ENCODE assay signal across 9 mouse cellular contexts in the genomic region with DNA sequence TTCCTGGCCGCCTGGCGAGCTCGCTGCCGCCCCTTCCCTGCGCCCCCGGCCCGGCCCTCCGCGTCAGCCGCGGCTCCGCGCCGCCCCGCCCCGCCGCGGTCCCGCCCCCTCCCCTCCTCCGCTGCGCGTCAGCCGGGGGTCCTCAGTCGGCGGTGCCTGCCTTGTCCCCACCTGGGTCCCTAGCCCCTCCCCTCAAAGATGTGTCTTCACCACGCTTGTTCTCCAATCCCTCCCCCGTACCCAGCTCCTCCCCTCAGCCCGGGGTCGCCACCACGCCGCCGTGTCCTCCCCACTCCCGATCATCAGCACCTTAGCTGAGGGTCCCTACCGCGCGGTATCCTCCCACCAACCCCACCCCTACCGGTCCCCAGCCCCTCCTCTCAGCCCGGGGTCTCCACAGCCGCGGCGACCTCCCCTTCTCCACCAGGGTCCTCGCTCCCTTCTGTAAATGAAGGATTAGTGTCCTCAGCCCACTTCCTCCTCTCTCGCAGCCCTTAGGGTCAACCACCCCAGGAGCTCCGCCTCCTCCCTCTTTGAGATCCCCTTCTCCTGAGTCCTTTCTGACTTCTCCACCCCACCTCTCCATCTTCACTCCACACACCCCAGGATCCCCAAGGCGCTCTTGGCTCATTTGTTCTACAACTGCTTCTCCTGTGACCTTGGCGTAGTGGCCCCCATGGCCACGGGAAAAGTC. TPM values are rescaled to one million over a fixed set of nuclear protein-coding genes. Genes with fewer than 3 reads are reported as not detected.
A peak's percentile ranks its signal among the peaks of the same experiment; 100 is the strongest.
DNase-seq lines count a peak whose midpoint lies in the region; ATAC-seq lines count a peak whose summit lies in the region.
"Not testable (repeated sequence)": the region's sequence is repeated elsewhere in the genome, so short reads cannot be mapped to it uniquely, and the experiment has no call there.
"Had no signal": no experiment of that assay in that cellular context is flagged by ENCODE, and none has a peak within 500 bp of the region (broad histone marks: within the 10 kb centered on the region; RNA-seq: fewer than 3 reads in every experiment).

No protein-coding gene starts in this region.

- H3K9me3 ChIP-seq in embryonic facial prominence, embryonic 12.5 days; forebrain, embryonic 16.5 days (ENCODE audit: control insufficient read depth, low read length); intestine, embryonic 16.5 days (ENCODE audit: control insufficient read depth, low read length); liver, embryonic 11.5 days (ENCODE audit: control insufficient read depth, low read length); neural tube, embryonic 11.5 days (ENCODE audit: control insufficient read depth, low read length): not testable (repeated sequence)

- H3K4me3 ChIP-seq in embryonic facial prominence, embryonic 12.5 days; forebrain, embryonic 16.5 days (replicated peaks; ENCODE audit: low read length); intestine, embryonic 16.5 days (ENCODE audit: low read length); liver, embryonic 11.5 days (ENCODE audit: low read depth, low read length); neural tube, embryonic 11.5 days (ENCODE audit: low read depth, low read length): not testable (repeated sequence)

- peak; percentile 89 for ATAC-seq in embryonic facial prominence, embryonic 12.5 days (ENCODE audit: insufficient number of reproducible peaks, insufficient read depth, low FRiP score, low TSS enrichment)
- ATAC-seq in forebrain, embryonic 16.5 days = peak; percentile 93
- peak; percentile 68 to 71 for ATAC-seq in hematopoietic stem cell, adult 5-6 weeks (replicated peaks in 1 of 2; ENCODE audit: insufficient read depth in 1 of 2, low FRiP score in 2 of 2, low TSS enrichment in 1 of 2, low read depth in 1 of 2, poor library complexity in 2 of 2, severe bottlenecking in 2 of 2)
- peak; percentile 78 for ATAC-seq in intestine, embryonic 16.5 days
- ATAC-seq in liver, embryonic 11.5 days (replicated peaks; ENCODE audit: low FRiP score) = peak; percentile 73
- ATAC-seq in megakaryocyte, adult 5-6 weeks (ENCODE audit: poor library complexity, severe bottlenecking) = peak; percentile 58
- peak; percentile 90 for ATAC-seq in neural tube, embryonic 11.5 days (ENCODE audit: insufficient read depth, low FRiP score, low TSS enrichment)

- not testable (repeated sequence) for H3K27me3 ChIP-seq in embryonic facial prominence, embryonic 12.5 days; forebrain, embryonic 16.5 days (replicated peaks; ENCODE audit: control insufficient read depth, insufficient read depth, low read length); intestine, embryonic 16.5 days (replicated peaks; ENCODE audit: control insufficient read depth, insufficient read depth, low read length); liver, embryonic 11.5 days (replicated peaks; ENCODE audit: control insufficient read depth, insufficient read depth, low read length); neural tube, embryonic 11.5 days (ENCODE audit: control insufficient read depth, insufficient read depth, low read length)

- H3K27ac ChIP-seq in embryonic facial prominence, embryonic 12.5 days; forebrain, embryonic 16.5 days (ENCODE audit: low read length); intestine, embryonic 16.5 days (ENCODE audit: low read length); liver, embryonic 11.5 days (ENCODE audit: low read depth, low read length); neural tube, embryonic 11.5 days (ENCODE audit: low read depth, low read length): not testable (repeated sequence)

- no CpG with 5 or more reads among the region's 47 CpGs for WGBS in embryonic facial prominence, embryonic 12.5 days
- WGBS in forebrain, embryonic 16.5 days = no CpG with 5 or more reads among the region's 47 CpGs
- WGBS in intestine, embryonic 16.5 days = no CpG with 5 or more reads among the region's 47 CpGs
- WGBS in liver, embryonic 11.5 days = no CpG with 5 or more reads among the region's 47 CpGs
- no CpG with 5 or more reads among the region's 47 CpGs for WGBS in neural tube, embryonic 11.5 days

- not testable (repeated sequence) for H3K4me2 ChIP-seq in embryonic facial prominence, embryonic 12.5 days (replicated peaks); forebrain, embryonic 16.5 days (ENCODE audit: low read length); intestine, embryonic 16.5 days (ENCODE audit: low read depth, low read length); liver, embryonic 11.5 days; neural tube, embryonic 11.5 days (ENCODE audit: low read depth)

- not testable (repeated sequence) for H3K9ac ChIP-seq in embryonic facial prominence, embryonic 12.5 days; forebrain, embryonic 16.5 days (replicated peaks; ENCODE audit: low read depth, low read length); intestine, embryonic 16.5 days (ENCODE audit: low read depth, low read length); liver, embryonic 11.5 days (ENCODE audit: low read depth, low read length); neural tube, embryonic 11.5 days (ENCODE audit: low read length)

- H3K36me3 ChIP-seq in embryonic facial prominence, embryonic 12.5 days; forebrain, embryonic 16.5 days (ENCODE audit: control insufficient read depth, insufficient read depth); intestine, embryonic 16.5 days (ENCODE audit: control insufficient read depth, insufficient read depth, low read length); liver, embryonic 11.5 days (ENCODE audit: control insufficient read depth, insufficient read depth, low read length); neural tube, embryonic 11.5 days (ENCODE audit: control insufficient read depth, insufficient read depth, low read length): not testable (repeated sequence)

- not testable (repeated sequence) for H3K4me1 ChIP-seq in embryonic facial prominence, embryonic 12.5 days; forebrain, embryonic 16.5 days (replicated peaks; ENCODE audit: control insufficient read depth, insufficient read depth, low read length); intestine, embryonic 16.5 days (ENCODE audit: control insufficient read depth, insufficient read depth, low read length); liver, embryonic 11.5 days (replicated peaks; ENCODE audit: control insufficient read depth, insufficient read depth, low read length); neural tube, embryonic 11.5 days (ENCODE audit: control insufficient read depth, insufficient read depth, low read length)

- not testable (repeated sequence) for DNase-seq in liver, embryonic 11.5 days (ENCODE audit: low spot score); neural tube, embryonic 11.5 days (ENCODE audit: low spot score)

RNA-seq across cellular contexts. Expression of gene Gm3417, which starts 14.7 kb away (rescaled TPM):
- not detected in 2 replicates for polyA plus RNA-seq in embryonic facial prominence, embryonic 12.5 days (2016; fragmentation: Nextera tagmentation; extraction: Ambion mirVana)
- polyA plus RNA-seq in forebrain, embryonic 16.5 days (2015; fragmentation: Nextera tagmentation; extraction: Ambion mirVana) = 0.47 and 0.86 TPM in 2 replicates
- total RNA-seq in hematopoietic stem cell, adult 5-6 weeks (2017) = not detected in 2 replicates
- polyA plus RNA-seq in intestine, embryonic 16.5 days (2015; fragmentation: Nextera tagmentation; extraction: Ambion mirVana) = 1.2 and 1.7 TPM in 2 replicates
- polyA plus RNA-seq in liver, embryonic 11.5 days (2014; fragmentation: Nextera tagmentation; extraction: Ambion mirVana) = 1.3 and 2.6 TPM in 2 replicates
- total RNA-seq in megakaryocyte, adult 5-6 weeks (2015) = 0.80 TPM in 1 of 2 replicates, not detected in the other
- total RNA-seq in megakaryocyte, adult 5-6 weeks (2017) = not detected in 2 replicates
- polyA plus RNA-seq in neural tube, embryonic 11.5 days (2014; fragmentation: Nextera tagmentation; extraction: Ambion mirVana) = not detected in 2 replicates
- total RNA-seq: gastrocnemius, postnatal 25 days; heart, postnatal 14 days had no signal

RNA-seq across cellular contexts. Expression of gene 9030025P20Rik, which starts 15.0 kb away (rescaled TPM):
- 11.1 and 12.2 TPM in 2 replicates for polyA plus RNA-seq in embryonic facial prominence, embryonic 12.5 days (2016; fragmentation: Nextera tagmentation; extraction: Ambion mirVana)
- 6.9 and 7.5 TPM in 2 replicates for polyA plus RNA-seq in forebrain, embryonic 16.5 days (2015; fragmentation: Nextera tagmentation; extraction: Ambion mirVana)
- total RNA-seq in hematopoietic stem cell, adult 5-6 weeks (2017) = 7.4 and 11.8 TPM in 2 replicates
- 8.2 TPM in 2 replicates for polyA plus RNA-seq in intestine, embryonic 16.5 days (2015; fragmentation: Nextera tagmentation; extraction: Ambion mirVana)
- 8.1 and 8.2 TPM in 2 replicates for polyA plus RNA-seq in liver, embryonic 11.5 days (2014; fragmentation: Nextera tagmentation; extraction: Ambion mirVana)
- total RNA-seq in megakaryocyte, adult 5-6 weeks (2015) = 5.9 and 6.3 TPM in 2 replicates
- 8.2 and 9.6 TPM in 2 replicates for total RNA-seq in megakaryocyte, adult 5-6 weeks (2017)
- polyA plus RNA-seq in neural tube, embryonic 11.5 days (2014; fragmentation: Nextera tagmentation; extraction: Ambion mirVana) = 6.6 and 8.2 TPM in 2 replicates

RNA-seq across cellular contexts. Expression of gene Gm3435, which starts 16.7 kb away (rescaled TPM):
- 6.7 and 7.2 TPM in 2 replicates for polyA plus RNA-seq in embryonic facial prominence, embryonic 12.5 days (2016; fragmentation: Nextera tagmentation; extraction: Ambion mirVana)
- polyA plus RNA-seq in forebrain, embryonic 16.5 days (2015; fragmentation: Nextera tagmentation; extraction: Ambion mirVana) = 8.5 and 9.9 TPM in 2 replicates
- total RNA-seq in hematopoietic stem cell, adult 5-6 weeks (2017) = 3.0 TPM in 2 replicates
- polyA plus RNA-seq in intestine, embryonic 16.5 days (2015; fragmentation: Nextera tagmentation; extraction: Ambion mirVana) = 8.0 and 8.6 TPM in 2 replicates
- polyA plus RNA-seq in liver, embryonic 11.5 days (2014; fragmentation: Nextera tagmentation; extraction: Ambion mirVana) = 5.4 and 5.6 TPM in 2 replicates
- total RNA-seq in megakaryocyte, adult 5-6 weeks (2015) = 5.8 and 6.1 TPM in 2 replicates
- total RNA-seq in megakaryocyte, adult 5-6 weeks (2017) = 4.1 and 4.2 TPM in 2 replicates
- polyA plus RNA-seq in neural tube, embryonic 11.5 days (2014; fragmentation: Nextera tagmentation; extraction: Ambion mirVana) = 8.0 and 8.3 TPM in 2 replicates

RNA-seq across cellular contexts. Expression of gene Phf10, which starts 32.2 kb away (rescaled TPM):
- polyA plus RNA-seq in embryonic facial prominence, embryonic 12.5 days (2016; fragmentation: Nextera tagmentation; extraction: Ambion mirVana) = 34.3 and 34.7 TPM in 2 replicates
- 15.1 and 15.3 TPM in 2 replicates for polyA plus RNA-seq in forebrain, embryonic 16.5 days (2015; fragmentation: Nextera tagmentation; extraction: Ambion mirVana)
- total RNA-seq in hematopoietic stem cell, adult 5-6 weeks (2017) = 60.8 and 74.1 TPM in 2 replicates
- polyA plus RNA-seq in intestine, embryonic 16.5 days (2015; fragmentation: Nextera tagmentation; extraction: Ambion mirVana) = 27.5 and 33.4 TPM in 2 replicates
- 137 and 150 TPM in 2 replicates for polyA plus RNA-seq in liver, embryonic 11.5 days (2014; fragmentation: Nextera tagmentation; extraction: Ambion mirVana)
- 159 and 162 TPM in 2 replicates for total RNA-seq in megakaryocyte, adult 5-6 weeks (2015)
- 52.1 and 54.2 TPM in 2 replicates for total RNA-seq in megakaryocyte, adult 5-6 weeks (2017)
- polyA plus RNA-seq in neural tube, embryonic 11.5 days (2014; fragmentation: Nextera tagmentation; extraction: Ambion mirVana) = 34.2 and 37.0 TPM in 2 replicates

RNA-seq across cellular contexts. Expression of gene Ermard, which starts 47.7 kb away (rescaled TPM):
- 101 and 107 TPM in 2 replicates for polyA plus RNA-seq in embryonic facial prominence, embryonic 12.5 days (2016; fragmentation: Nextera tagmentation; extraction: Ambion mirVana)
- 73.3 and 86.6 TPM in 2 replicates for polyA plus RNA-seq in forebrain, embryonic 16.5 days (2015; fragmentation: Nextera tagmentation; extraction: Ambion mirVana)
- 40.0 and 52.3 TPM in 2 replicates for total RNA-seq in hematopoietic stem cell, adult 5-6 weeks (2017)
- 50.0 and 58.1 TPM in 2 replicates for polyA plus RNA-seq in intestine, embryonic 16.5 days (2015; fragmentation: Nextera tagmentation; extraction: Ambion mirVana)
- 67.2 and 73.1 TPM in 2 replicates for polyA plus RNA-seq in liver, embryonic 11.5 days (2014; fragmentation: Nextera tagmentation; extraction: Ambion mirVana)
- 82.8 and 84.3 TPM in 2 replicates for total RNA-seq in megakaryocyte, adult 5-6 weeks (2015)
- total RNA-seq in megakaryocyte, adult 5-6 weeks (2017) = 45.1 and 59.1 TPM in 2 replicates
- polyA plus RNA-seq in neural tube, embryonic 11.5 days (2014; fragmentation: Nextera tagmentation; extraction: Ambion mirVana) = 57.3 and 63.2 TPM in 2 replicates
